Mouse (Mus musculus) left cerebral cortex, postnatal 25 days (tissue): ENCODE data around the gene Gm49321. TPM values are rescaled to one million over a fixed set of nuclear protein-coding genes. Genes with fewer than 3 reads are reported as not detected.
A peak's percentile ranks its signal among the peaks of the same experiment; 100 is the strongest.

Experiments used
- DNase-seq, 2 experiments: peaks; one replicate each; pipeline ENCODE4 v3.0.0; 2022; ENCODE audit warnings: low spot score in 2 of 2, mixed read lengths in 1 of 2
- intact Hi-C: fragments of 180-260 bp; cut with DNase I; formaldehyde crosslinking; loops from one replicate; pipeline ENCODE4 v1.15.1; 2025
- total RNA-seq, 2 experiments: library from RNA; stranded (reverse); gene quantifications; 2 replicates each; pipeline ENCODE4 v1.2.3; 2021

The Gm49321 gene
- total RNA-seq, 2 experiments from 2014 or later, result 11.8 to 16.9 TPM

GRCm38 (mm10) chr12:73996906-73997296, 59.4 kb downstream of the Gm49321 start:
- intact Hi-C loops, result no loop called here
- peak; percentile 53 to 58 for DNase-seq

- peak; percentile 66 to 71 for DNase-seq
- intact Hi-C loops, result no loop called here
Measured at GRCm38 (mm10) chr12:73997297-73998127, 60.1 kb downstream of the Gm49321 start, which contains the start of gene Syt16. Syt16 (plus strand) TSS chr12:73997661.

GRCm38 (mm10) chr12:73998128-73998456, 60.6 kb downstream of the Gm49321 start:
- peak in 1 of 2 experiments; percentile 25 for DNase-seq
- intact Hi-C loops, result no loop called here

GRCm38 (mm10) chr12:74002449-74002848, 65.0 kb downstream of the Gm49321 start:
- intact Hi-C loops, result no loop called here
- DNase-seq, result peak in 1 of 2 experiments; percentile 39

- intact Hi-C loops, result no loop called here
- peak; percentile 49 to 90 for DNase-seq
Measured at GRCm38 (mm10) chr12:74009448-74009911, 72.0 kb downstream of the Gm49321 start.

- peak; percentile 87 to 88 for DNase-seq
- intact Hi-C loops, result loop anchor here (1.0 to 2.0 kb wide), 2 partner anchors 308 to 445 kb away; no protein-coding TSS in a partner anchor
Measured at GRCm38 (mm10) chr12:74013739-74014138, 76.3 kb downstream of the Gm49321 start.

- no peak for DNase-seq
- intact Hi-C loops, result no loop called here
Measured at GRCm38 (mm10) chr12:74014739-74015270, 77.4 kb downstream of the Gm49321 start.

- no peak for DNase-seq
- intact Hi-C loops, result no loop called here
Measured at GRCm38 (mm10) chr12:74015491-74015890, 78.0 kb downstream of the Gm49321 start.

Other genes with a start within 250 kb of the Gm49321 start
- 10 to 100 TPM; 56.7 to 58.9 TPM for gene Hif1a, start 36.3 kb upstream of the Gm49321 start, total RNA-seq
- gene Snapc1, start 26.8 kb downstream of the Gm49321 start, total RNA-seq, result 10 to 100 TPM; 40.6 to 43.2 TPM
- gene Syt16, start 60.0 kb downstream of the Gm49321 start, total RNA-seq, result 100 to 1,000 TPM in 1 of 2 experiments, 10 to 100 TPM in 1; 96.3 to 101 TPM